Comparison of ENCODE assay signal across 24 mouse cellular contexts in genomic region chr2:178751247-178751646, GRCm38 (mm10).
DNase-seq lines count a peak whose midpoint lies in the region; ATAC-seq and TF ChIP-seq lines count a peak whose summit lies in the region.
"Had no signal": no experiment of that assay in that cellular context is flagged by ENCODE, and none has a peak within 500 bp of the region (broad histone marks: within the 10 kb centered on the region; RNA-seq: fewer than 3 reads in every experiment).

No protein-coding gene starts in this region.

- DNase-seq in hindbrain, postnatal 0 days (ENCODE audit: low spot score) = no peak
- no peak for DNase-seq in liver, adult 2 months (ENCODE audit: extremely low read depth, low read depth, low spot score)
- no peak for DNase-seq in liver, embryonic 11.5 days (ENCODE audit: low spot score)
- peak; percentile 15 for DNase-seq in ovary, postnatal 36 days (ENCODE audit: low spot score)
- no peak for DNase-seq in ovary, postnatal 14 days (ENCODE audit: low spot score)
- DNase-seq in cerebellum, postnatal 14 days = no peak
- DNase-seq in urinary bladder, postnatal 4 days (ENCODE audit: low spot score in 2 of 2) = no peak
- DNase-seq: adrenal gland, postnatal 25 days; cerebellum, adult 11-12 months; cerebellum, postnatal 10 days; embryo, embryonic 11 days; gastrocnemius, postnatal 25 days; heart, postnatal 36 days; lung, postnatal 10 days; midbrain, embryonic 14.5 days; thymus, postnatal 25 days had no signal

- no peak for ATAC-seq in hindbrain, postnatal 0 days
- no peak for ATAC-seq in hindbrain, embryonic 13.5 days (ENCODE audit: low FRiP score)
- no peak for ATAC-seq in liver, embryonic 11.5 days (replicated peaks; ENCODE audit: low FRiP score)
- ATAC-seq: forebrain, embryonic 14.5 days had no signal

- no peaks in the 10 kb centered on the region for H3K9me3 ChIP-seq in hindbrain, postnatal 0 days (ENCODE audit: low read length)
- no peaks in the 10 kb centered on the region for H3K9me3 ChIP-seq in hindbrain, embryonic 13.5 days
- no peaks in the 10 kb centered on the region for H3K9me3 ChIP-seq in liver, embryonic 11.5 days (ENCODE audit: control insufficient read depth, low read length)
- H3K9me3 ChIP-seq: heart, embryonic 15.5 days; liver, embryonic 15.5 days; megakaryocyte, embryonic 14.5 days; neural tube, embryonic 12.5 days had no signal

- no peaks in the 10 kb centered on the region for H3K4me1 ChIP-seq in hindbrain, postnatal 0 days (ENCODE audit: insufficient read depth, low read length)
- no peaks in the 10 kb centered on the region for H3K4me1 ChIP-seq in hindbrain, embryonic 13.5 days (replicated peaks)
- no peaks in the 10 kb centered on the region for H3K4me1 ChIP-seq in liver, adult 2 months (ENCODE audit: control insufficient read depth, insufficient read depth, low read length)
- H3K4me1 ChIP-seq in liver, embryonic 11.5 days (replicated peaks; ENCODE audit: control insufficient read depth, insufficient read depth, low read length) = no peaks in the 10 kb centered on the region
- H3K4me1 ChIP-seq: heart, embryonic 15.5 days; liver, embryonic 15.5 days; megakaryocyte, embryonic 14.5 days; neural tube, embryonic 12.5 days had no signal

- TF ChIP-seq CTCF in hindbrain, postnatal 0 days (IDR thresholded peaks at IDR 0.05; ENCODE audit: low read depth) = peak; percentile 22; the same call in 1 of the 2 replicates
- TF ChIP-seq CTCF in liver, adult 2 months (IDR thresholded peaks at IDR 0.05; ENCODE audit: low read depth, low read length) = peak; percentile 50

- no peaks in the 10 kb centered on the region for H3K36me3 ChIP-seq in hindbrain, postnatal 0 days (ENCODE audit: insufficient read depth, low read length)
- no peaks in the 10 kb centered on the region for H3K36me3 ChIP-seq in hindbrain, embryonic 13.5 days
- no peaks in the 10 kb centered on the region for H3K36me3 ChIP-seq in liver, adult 2 months (ENCODE audit: control insufficient read depth, insufficient read depth, low read length)
- H3K36me3 ChIP-seq in liver, embryonic 11.5 days (ENCODE audit: control insufficient read depth, insufficient read depth, low read length) = no peaks in the 10 kb centered on the region
- H3K36me3 ChIP-seq: heart, embryonic 15.5 days; liver, embryonic 15.5 days; neural tube, embryonic 12.5 days had no signal

- H3K9ac ChIP-seq in hindbrain, postnatal 0 days (replicated peaks; ENCODE audit: low read length) = no peak overlapping the region
- no peak overlapping the region for H3K9ac ChIP-seq in hindbrain, embryonic 13.5 days
- no peak overlapping the region for H3K9ac ChIP-seq in liver, adult 2 months (ENCODE audit: low read depth, low read length)
- no peak overlapping the region for H3K9ac ChIP-seq in liver, embryonic 11.5 days (ENCODE audit: low read depth, low read length)
- H3K9ac ChIP-seq: heart, embryonic 15.5 days; hindbrain, embryonic 14.5 days; liver, embryonic 15.5 days; neural tube, embryonic 12.5 days had no signal

- H3K4me3 ChIP-seq in hindbrain, postnatal 0 days (ENCODE audit: low read length) = no peak overlapping the region
- H3K4me3 ChIP-seq in hindbrain, embryonic 13.5 days = no peak overlapping the region
- H3K4me3 ChIP-seq in liver, adult 2 months (ENCODE audit: insufficient read depth, low read depth, low read length) = no peak overlapping the region
- no peak overlapping the region for H3K4me3 ChIP-seq in liver, embryonic 11.5 days (ENCODE audit: low read depth, low read length)
- H3K4me3 ChIP-seq: heart, adult 2 months; heart, embryonic 15.5 days; liver, embryonic 15.5 days; megakaryocyte, embryonic 14.5 days; neural tube, embryonic 12.5 days had no signal

- WGBS in hindbrain, postnatal 0 days = 72% methylated on average over 1 of the region's 1 CpGs
- WGBS in hindbrain, embryonic 13.5 days = 81% methylated on average over 1 of the region's 1 CpGs
- 88% methylated on average over 1 of the region's 1 CpGs for WGBS in liver, adult 2 months
- WGBS in liver, embryonic 11.5 days = 65% methylated on average over 1 of the region's 1 CpGs

- no peak overlapping the region for H3K4me2 ChIP-seq in hindbrain, postnatal 0 days (ENCODE audit: low read depth, low read length)
- no peak overlapping the region for H3K4me2 ChIP-seq in hindbrain, embryonic 13.5 days
- H3K4me2 ChIP-seq in liver, embryonic 11.5 days = no peak overlapping the region
- H3K4me2 ChIP-seq: heart, embryonic 15.5 days; hindbrain, embryonic 14.5 days; liver, embryonic 15.5 days; neural tube, embryonic 12.5 days had no signal

- no peaks in the 10 kb centered on the region for H3K27me3 ChIP-seq in hindbrain, postnatal 0 days (ENCODE audit: insufficient read depth, low read length)
- H3K27me3 ChIP-seq in hindbrain, embryonic 13.5 days = no peaks in the 10 kb centered on the region
- no peaks in the 10 kb centered on the region for H3K27me3 ChIP-seq in liver, adult 2 months (ENCODE audit: control insufficient read depth, insufficient read depth, low read length)
- H3K27me3 ChIP-seq in liver, embryonic 11.5 days (replicated peaks; ENCODE audit: control insufficient read depth, insufficient read depth, low read length) = no peaks in the 10 kb centered on the region
- H3K27me3 ChIP-seq: heart, embryonic 15.5 days; liver, embryonic 15.5 days; megakaryocyte, embryonic 14.5 days; neural tube, embryonic 12.5 days had no signal

- H3K79me2 ChIP-seq in liver, adult 2 months (ENCODE audit: control insufficient read depth, insufficient read depth, low read length) = no peaks in the 10 kb centered on the region

- H3K27ac ChIP-seq in hindbrain, postnatal 0 days = no peak overlapping the region
- no peak overlapping the region for H3K27ac ChIP-seq in hindbrain, embryonic 13.5 days
- no peak overlapping the region for H3K27ac ChIP-seq in liver, adult 2 months (replicated peaks; ENCODE audit: insufficient read depth, low read depth, low read length)
- H3K27ac ChIP-seq in liver, embryonic 11.5 days (ENCODE audit: low read depth, low read length) = no peak overlapping the region
- H3K27ac ChIP-seq: heart, adult 2 months; heart, embryonic 15.5 days; hindbrain, embryonic 14.5 days; liver, embryonic 15.5 days; neural tube, embryonic 12.5 days had no signal

- TF ChIP-seq POLR2A in liver, adult 2 months (IDR thresholded peaks at IDR 0.05; ENCODE audit: extremely low read depth, insufficient read depth, low read length) = no peak
